Mouse (Mus musculus): ENCODE results near the gene Arl6ip1. TPM values are rescaled to one million over a fixed set of nuclear protein-coding genes. Genes with fewer than 3 reads are reported as not detected.

Gene Arl6ip1
- 100 to 1,000 TPM; 129 to 139 TPM for total RNA-seq (2023)

DNA sequence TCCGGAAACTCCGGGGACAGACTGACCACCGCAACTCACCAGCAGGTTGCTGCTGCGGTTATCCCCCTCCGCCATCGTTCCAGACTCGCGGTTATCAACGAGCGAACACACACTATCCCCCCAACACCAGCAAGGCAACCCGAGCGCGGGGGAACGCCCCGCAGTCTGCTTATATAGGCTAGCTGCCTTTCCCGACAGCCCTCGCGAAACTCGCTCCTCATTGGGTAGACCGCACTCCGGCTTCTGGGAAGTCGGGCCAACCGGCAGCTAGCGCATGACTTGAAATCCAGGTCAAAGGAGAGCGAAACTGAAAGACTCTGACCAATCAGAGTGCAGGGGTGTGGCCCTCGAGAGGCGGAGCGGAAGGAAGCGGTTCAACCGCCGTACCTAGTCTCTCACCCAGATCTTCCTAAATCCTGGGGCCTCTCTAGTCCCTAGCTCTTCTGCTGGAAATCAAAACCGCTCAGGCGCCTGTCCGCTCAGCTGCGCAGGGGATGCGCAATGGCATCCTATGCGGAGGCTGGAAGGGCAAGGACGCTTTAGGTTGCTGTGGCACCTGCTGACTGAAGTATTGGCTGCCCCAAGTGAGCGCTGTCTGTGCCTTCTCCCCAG, at the start of gene Arl6ip1:
Gene Arl6ip1, minus strand, starts transcription at position 233 of the 612 bp plus-strand sequence.

DNA sequence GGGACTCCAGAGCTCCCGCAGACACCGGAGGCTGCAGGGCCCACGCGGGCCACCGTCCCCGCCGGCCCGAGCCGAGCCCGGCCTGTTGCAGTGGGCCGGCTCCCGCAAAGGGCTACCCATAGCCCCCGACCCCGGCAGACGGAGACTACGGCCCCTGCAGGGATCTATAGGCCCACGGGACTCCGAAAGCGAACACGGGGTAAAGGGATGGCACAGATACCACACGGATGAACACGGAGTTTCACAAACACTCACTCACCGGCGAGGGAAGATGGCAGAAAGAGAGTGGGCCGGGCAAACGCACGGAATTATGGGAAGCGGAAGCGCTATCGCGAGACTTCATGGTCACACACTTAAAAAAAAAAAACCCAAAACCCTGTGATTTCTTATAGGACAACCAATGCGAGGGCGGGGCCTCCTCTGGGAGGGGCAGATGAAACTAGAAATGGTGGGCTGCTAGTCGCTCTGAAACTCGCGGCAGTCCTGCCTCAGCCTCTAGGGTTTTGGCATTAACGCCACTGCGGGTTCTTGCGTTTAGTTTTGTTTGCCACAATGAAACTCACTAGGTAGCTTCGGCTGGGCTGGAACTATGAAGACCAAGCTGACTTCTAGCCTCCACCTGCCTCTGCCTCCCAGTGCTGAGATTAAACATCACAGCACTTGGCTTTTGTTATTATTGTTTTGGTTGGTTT, 13.4 kb downstream of the Arl6ip1 start, which contains the start of gene Rps15a:
Gene Rps15a, minus strand, starts transcription at position 312 of the 692 bp plus-strand sequence.

Other genes starting within 250 kb of the Arl6ip1 start
- gene Rps15a, start 13.5 kb downstream of the Arl6ip1 start, total RNA-seq (2023): 1,000 to 10,000 TPM; 1,152 to 1,169 TPM
- 100 to 1,000 TPM; 109 to 112 TPM for gene Smg1, start 114.0 kb upstream of the Arl6ip1 start, total RNA-seq (2023)